Mouse (Mus musculus): ENCODE measurements around the gene Cyb5b. TPM values are rescaled to one million over a fixed set of nuclear protein-coding genes. Genes with fewer than 3 reads are reported as not detected.
A peak's percentile ranks its signal among the peaks of the same experiment; 100 is the strongest.

Gene Cyb5b
- polyA plus RNA-seq, 1 experiment from 2014 or later: 155 TPM

GRCm38 (mm10) chr8:107116023-107116422 lies 34.4 kb upstream of the Cyb5b start:
- no peak overlapping the region for H3K27ac ChIP-seq (replicated peaks)
- no peaks in the 10 kb centered on the region for H3K36me3 ChIP-seq
- 14% methylated on average over 11 of the region's 11 CpGs for WGBS
- no peak overlapping the region for H3K4me3 ChIP-seq
- H3K9ac ChIP-seq (replicated peaks): no peak overlapping the region
- no peak for ATAC-seq (ENCODE audit: low FRiP score, low read depth)
- H3K4me1 ChIP-seq: 0 out of 2 replicates have a peak, but pooled peaks cover 2% of the 10 kb centered on the region
- no peaks in the 10 kb centered on the region for H3K9me3 ChIP-seq
- H3K4me2 ChIP-seq (replicated peaks): no peak overlapping the region
- no peaks in the 10 kb centered on the region for H3K27me3 ChIP-seq

- no peak for ATAC-seq (ENCODE audit: low FRiP score, low read depth)
- H3K4me1 ChIP-seq: 0 out of 2 replicates have a peak, but pooled peaks cover 2% of the 10 kb centered on the region
- no peaks in the 10 kb centered on the region for H3K9me3 ChIP-seq
- no peak overlapping the region for H3K9ac ChIP-seq (replicated peaks)
- H3K27me3 ChIP-seq: no peaks in the 10 kb centered on the region
- no peak overlapping the region for H3K4me3 ChIP-seq
- H3K4me2 ChIP-seq (replicated peaks): no peak overlapping the region
- 40% methylated on average over 2 of the region's 2 CpGs for WGBS
- no peak overlapping the region for H3K27ac ChIP-seq (replicated peaks)
- H3K36me3 ChIP-seq: no peaks in the 10 kb centered on the region
Observed at GRCm38 (mm10) chr8:107117019-107117418, 33.4 kb upstream of the Cyb5b start.

- Histone ChIP-seq H3K36me3 (no peaks in the 10 kb centered on the region), H3K9ac (replicated peaks) (no peak overlapping the region), H3K27ac (replicated peaks) (no peak overlapping the region), H3K9me3 (no peaks in the 10 kb centered on the region), H3K4me3 (no peak overlapping the region), H3K4me1 (peaks cover 15% of the 10 kb centered on the region), H3K4me2 (replicated peaks) (no peak overlapping the region), H3K27me3 (no peaks in the 10 kb centered on the region)
- no peak for ATAC-seq (ENCODE audit: low FRiP score, low read depth)
- 63% methylated on average over 7 of the region's 7 CpGs for WGBS
Observed at GRCm38 (mm10) chr8:107118803-107119233, 31.6 kb upstream of the Cyb5b start.

GRCm38 (mm10) chr8:107119412-107119811 lies 31.0 kb upstream of the Cyb5b start:
- Histone ChIP-seq H3K9ac (replicated peaks) (no peak overlapping the region), H3K4me2 (replicated peaks) (no peak overlapping the region), H3K27me3 (no peaks in the 10 kb centered on the region), H3K9me3 (no peaks in the 10 kb centered on the region), H3K36me3 (no peaks in the 10 kb centered on the region), H3K27ac (replicated peaks) (no peak overlapping the region), H3K4me1 (peaks cover 20% of the 10 kb centered on the region), H3K4me3 (no peak overlapping the region)
- WGBS: 75% methylated on average over 9 of the region's 9 CpGs
- ATAC-seq (ENCODE audit: low FRiP score, low read depth): no peak

GRCm38 (mm10) chr8:107120806-107121205 lies 29.6 kb upstream of the Cyb5b start:
- H3K27me3 ChIP-seq: no peaks in the 10 kb centered on the region
- H3K4me3 ChIP-seq: no peak overlapping the region
- no peak overlapping the region for H3K9ac ChIP-seq (replicated peaks)
- H3K9me3 ChIP-seq: no peaks in the 10 kb centered on the region
- H3K36me3 ChIP-seq: no peaks in the 10 kb centered on the region
- no peak overlapping the region for H3K27ac ChIP-seq (replicated peaks)
- H3K4me2 ChIP-seq (replicated peaks): no peak overlapping the region
- ATAC-seq (ENCODE audit: low FRiP score, low read depth): no peak
- peaks cover 20% of the 10 kb centered on the region for H3K4me1 ChIP-seq

GRCm38 (mm10) chr8:107121681-107122291 lies 28.7 kb upstream of the Cyb5b start:
- Histone ChIP-seq H3K4me3 (no peak overlapping the region), H3K9me3 (no peaks in the 10 kb centered on the region), H3K36me3 (no peaks in the 10 kb centered on the region), H3K27ac (replicated peaks) (no peak overlapping the region), H3K4me2 (replicated peaks) (no peak overlapping the region), H3K9ac (replicated peaks) (no peak overlapping the region), H3K4me1 (peaks cover 20% of the 10 kb centered on the region), H3K27me3 (no peaks in the 10 kb centered on the region)
- no peak for ATAC-seq (ENCODE audit: low FRiP score, low read depth)
- WGBS: 93% methylated on average over 7 of the region's 7 CpGs

GRCm38 (mm10) chr8:107123063-107123614 lies 27.3 kb upstream of the Cyb5b start:
- Histone ChIP-seq H3K4me1 (peaks cover 20% of the 10 kb centered on the region), H3K27ac (replicated peaks) (peak overlapping the region; percentile 60), H3K9ac (replicated peaks) (0 out of 2 replicates have a peak overlapping the region, but pooled peaks have one; percentile 31), H3K4me3 (no peak overlapping the region), H3K4me2 (replicated peaks) (peak overlapping the region; percentile 21; the same call in 1 of the 2 replicates), H3K27me3 (no peaks in the 10 kb centered on the region), H3K36me3 (no peaks in the 10 kb centered on the region), H3K9me3 (no peaks in the 10 kb centered on the region)
- 20% methylated on average over 9 of the region's 9 CpGs for whole genome bisulfite sequencing
- 0 out of 2 replicates have a peak, but pooled peaks have one; percentile 30 for ATAC-seq (ENCODE audit: low FRiP score, low read depth)

GRCm38 (mm10) chr8:107124343-107124742 lies 26.1 kb upstream of the Cyb5b start:
- Histone ChIP-seq H3K27me3 (no peaks in the 10 kb centered on the region), H3K36me3 (no peaks in the 10 kb centered on the region), H3K4me2 (replicated peaks) (no peak overlapping the region), H3K4me1 (peaks cover 21% of the 10 kb centered on the region), H3K4me3 (no peak overlapping the region), H3K27ac (replicated peaks) (no peak overlapping the region), H3K9me3 (no peaks in the 10 kb centered on the region), H3K9ac (replicated peaks) (no peak overlapping the region)
- no peak for ATAC-seq (ENCODE audit: low FRiP score, low read depth)
- WGBS: 68% methylated on average over 8 of the region's 8 CpGs

- Histone ChIP-seq H3K9me3 (no peaks in the 10 kb centered on the region), H3K27me3 (no peaks in the 10 kb centered on the region), H3K4me2 (replicated peaks) (no peak overlapping the region), H3K4me1 (peaks cover 5% of the 10 kb centered on the region; the same call in 1 of the 2 replicates), H3K36me3 (no peaks in the 10 kb centered on the region), H3K9ac (replicated peaks) (no peak overlapping the region), H3K27ac (replicated peaks) (no peak overlapping the region), H3K4me3 (no peak overlapping the region)
- WGBS: 48% methylated on average over 8 of the region's 8 CpGs
- no peak for ATAC-seq (ENCODE audit: low FRiP score, low read depth)
Observed at GRCm38 (mm10) chr8:107129171-107130025, 21.0 kb upstream of the Cyb5b start.

- Histone ChIP-seq H3K4me2 (replicated peaks) (no peak overlapping the region), H3K27ac (replicated peaks) (no peak overlapping the region), H3K9ac (replicated peaks) (no peak overlapping the region), H3K36me3 (no peaks in the 10 kb centered on the region), H3K4me3 (no peak overlapping the region), H3K4me1 (peaks cover 5% of the 10 kb centered on the region; the same call in 1 of the 2 replicates), H3K27me3 (no peaks in the 10 kb centered on the region), H3K9me3 (no peaks in the 10 kb centered on the region)
- no peak for ATAC-seq (ENCODE audit: low FRiP score, low read depth)
- WGBS: 75% methylated on average over 6 of the region's 6 CpGs
Observed at GRCm38 (mm10) chr8:107130028-107130427, 20.4 kb upstream of the Cyb5b start.

- Histone ChIP-seq H3K27ac (replicated peaks) (no peak overlapping the region), H3K4me1 (peaks cover 11% of the 10 kb centered on the region), H3K4me3 (no peak overlapping the region), H3K27me3 (no peaks in the 10 kb centered on the region), H3K9ac (replicated peaks) (no peak overlapping the region), H3K9me3 (no peaks in the 10 kb centered on the region), H3K4me2 (replicated peaks) (no peak overlapping the region), H3K36me3 (no peaks in the 10 kb centered on the region)
- ATAC-seq (ENCODE audit: low FRiP score, low read depth): no peak
- whole genome bisulfite sequencing: 86% methylated on average over 24 of the region's 24 CpGs
Observed at GRCm38 (mm10) chr8:107132581-107133491, 17.6 kb upstream of the Cyb5b start.
